Mouse (Mus musculus): Measurements from ENCODE around the gene Mcat. TPM values are rescaled to one million over a fixed set of nuclear protein-coding genes. Genes with fewer than 3 reads are reported as not detected.
"Not testable (repeated sequence)": the region's sequence is repeated elsewhere in the genome, so short reads cannot be mapped to it uniquely, and the experiment has no call there.

Mcat gene
- polyA plus RNA-seq, 2 experiments from 2014 or later, result 3.3 to 3.4 TPM

- no peak for ATAC-seq
Measured at GRCm38 (mm10) chr15:83509950-83510804, 53.4 kb downstream of the Mcat start.

GRCm38 (mm10) chr15:83501483-83501882, 62.1 kb downstream of the Mcat start:
- not testable (repeated sequence) for ATAC-seq

- ATAC-seq, result no peak
Measured at GRCm38 (mm10) chr15:83500352-83500751, 63.2 kb downstream of the Mcat start.

GRCm38 (mm10) chr15:83499211-83499755, 64.3 kb downstream of the Mcat start:
- ATAC-seq, result no peak

- no peak for ATAC-seq
Measured at GRCm38 (mm10) chr15:83497299-83497698, 66.3 kb downstream of the Mcat start.

Other genes with a start within 250 kb of the Mcat start
- gene Arfgap3, start 213.5 kb downstream of the Mcat start, polyA plus RNA-seq (2017; shearing (Covaris generic)), result 10 to 100 TPM; 11.3 to 13.7 TPM
- 10 to 100 TPM; 21.2 to 24.9 TPM for gene Pacsin2, start 99.2 kb downstream of the Mcat start, polyA plus RNA-seq (2017; shearing (Covaris generic))
- 1 to 10 TPM; 8.4 to 9.8 TPM for gene Ttll1, start 52.9 kb downstream of the Mcat start, polyA plus RNA-seq (2017; shearing (Covaris generic))
- 1 to 10 TPM; 1.1 to 2.5 TPM for gene Bik, start 36.9 kb downstream of the Mcat start, polyA plus RNA-seq (2017; shearing (Covaris generic))
- gene Tspo, start 195 bp downstream of the Mcat start, polyA plus RNA-seq (2017; shearing (Covaris generic)), result 100 to 1,000 TPM; 372 to 374 TPM
- gene Ttll12, start 31.4 kb upstream of the Mcat start, polyA plus RNA-seq (2017; shearing (Covaris generic)), result 10 to 100 TPM; 12.2 to 14.2 TPM
- not detected for gene Scube1, start 161.2 kb upstream of the Mcat start, polyA plus RNA-seq (2017; shearing (Covaris generic))
- not detected for gene Mpped1, start 215.7 kb upstream of the Mcat start, polyA plus RNA-seq (2017; shearing (Covaris generic))

All from activated CD4-positive, CD25-positive, alpha-beta regulatory T cell, adult 4 months (primary cell).